Mouse (Mus musculus): ENCODE measurements at regions not wholly inside any gene's neighbourhood (a gene's known extent, or its start where the extent isn't known, plus 50 kb on each side); places are given as distances from the start of the nearest gene placed in this dataset.

DNA sequence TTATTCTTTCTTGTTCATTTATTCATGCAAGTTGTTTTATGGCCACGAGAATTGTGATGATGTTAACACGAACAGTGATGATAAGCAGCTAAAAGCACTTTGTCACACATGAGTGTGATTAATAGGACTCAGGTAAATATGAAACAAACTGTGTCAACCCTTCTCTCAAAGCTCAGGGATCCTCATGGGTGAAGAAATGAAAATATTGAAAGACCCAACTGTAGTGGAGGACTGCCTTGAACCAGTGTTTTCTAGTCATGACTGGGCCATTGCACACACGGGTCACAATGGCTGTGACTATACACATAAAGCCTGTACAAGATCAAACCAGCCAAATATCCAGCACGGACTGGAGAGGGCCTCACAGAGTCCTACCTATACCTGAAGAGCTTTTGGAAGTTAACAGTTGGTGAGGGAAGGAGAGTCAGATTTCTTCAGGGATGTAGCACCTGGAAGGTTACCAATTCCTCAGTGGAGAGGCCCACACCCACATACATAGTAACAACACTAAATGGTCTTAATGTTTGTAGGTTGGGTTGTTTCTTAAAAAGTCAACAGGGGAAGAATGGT, 52.5 kb upstream of the Lin7a start:
- Histone ChIP-seq H3K27ac (no peak overlapping the region), H3K9ac (no peak overlapping the region), H3K4me3 (no peak overlapping the region), H3K36me3 (no peaks in the 10 kb centered on the region), H3K9me3 (no peaks in the 10 kb centered on the region), H3K4me1 (no peaks in the 10 kb centered on the region), H3K27me3 (no peaks in the 10 kb centered on the region), H3K4me2 (no peak overlapping the region)
- ATAC-seq (ENCODE audit: insufficient number of reproducible peaks, insufficient read depth, low FRiP score, low TSS enrichment, low read depth) = no peak
- WGBS = 86% methylated on average over 4 of the region's 4 CpGs

DNA sequence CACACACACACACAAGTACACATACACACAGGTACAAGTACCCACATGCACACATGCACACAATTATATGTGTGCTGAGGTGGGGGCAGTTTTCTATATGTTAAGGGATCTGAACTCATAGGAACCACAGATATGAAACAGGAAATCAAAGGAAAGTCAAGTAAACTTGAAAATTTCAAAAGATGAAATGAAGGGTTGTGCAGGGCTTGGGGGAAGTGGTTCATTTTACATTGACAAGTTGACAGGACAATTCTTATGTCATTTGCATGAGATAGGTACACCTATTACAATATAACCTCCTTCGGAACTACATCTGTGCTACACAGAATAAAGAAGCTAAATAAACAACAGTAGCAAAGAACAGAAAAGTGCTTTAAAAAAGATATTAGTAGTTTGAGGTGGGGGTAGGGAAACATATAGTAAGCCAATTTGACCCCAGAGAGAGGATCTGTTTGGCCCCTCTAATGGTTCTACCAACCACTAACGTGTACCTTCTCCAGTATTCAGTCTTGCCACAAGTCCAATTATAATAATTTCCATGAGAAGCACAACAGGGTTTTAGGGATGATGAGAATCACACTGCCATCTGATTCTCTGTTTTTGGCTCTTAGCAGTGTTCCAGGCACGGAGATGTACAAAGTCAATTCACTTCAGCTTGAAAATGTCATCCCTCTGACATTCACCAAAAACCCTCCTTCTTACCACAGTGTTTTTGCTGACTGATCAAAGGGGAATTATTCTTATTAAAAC, 51.7 kb upstream of the Lin7a start:
- H3K9ac ChIP-seq = no peak overlapping the region
- H3K9me3 ChIP-seq = no peaks in the 10 kb centered on the region
- no peaks in the 10 kb centered on the region for H3K27me3 ChIP-seq
- 83% methylated on average over 3 of the region's 3 CpGs for WGBS
- no peak for ATAC-seq (ENCODE audit: insufficient number of reproducible peaks, insufficient read depth, low FRiP score, low TSS enrichment, low read depth)
- no peak overlapping the region for H3K4me3 ChIP-seq
- no peak overlapping the region for H3K4me2 ChIP-seq
- H3K4me1 ChIP-seq = no peaks in the 10 kb centered on the region
- no peaks in the 10 kb centered on the region for H3K36me3 ChIP-seq
- H3K27ac ChIP-seq = no peak overlapping the region

DNA sequence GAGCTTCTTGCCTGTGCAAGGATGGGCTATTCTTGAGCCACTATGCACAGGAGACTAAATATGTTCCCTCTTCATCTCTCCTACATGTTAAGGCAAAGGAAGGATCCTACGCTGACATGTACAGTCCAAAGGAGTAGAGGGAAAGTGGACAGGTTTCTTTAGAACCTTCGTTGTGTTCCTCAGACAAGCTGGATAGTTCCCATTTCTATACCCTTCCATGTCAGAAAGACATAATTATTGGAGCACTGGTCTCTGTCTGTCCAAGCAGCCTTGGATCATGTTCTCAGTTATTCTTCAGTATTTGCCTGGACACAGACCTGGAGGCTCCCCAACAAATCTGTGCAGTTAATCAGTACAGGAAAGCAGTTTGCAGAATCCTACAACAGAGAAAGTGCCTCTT, 51.0 kb upstream of the Lin7a start:
- Histone ChIP-seq H3K4me2 (no peak overlapping the region), H3K9me3 (no peaks in the 10 kb centered on the region), H3K27ac (no peak overlapping the region), H3K4me3 (no peak overlapping the region), H3K27me3 (no peaks in the 10 kb centered on the region), H3K4me1 (no peaks in the 10 kb centered on the region), H3K9ac (no peak overlapping the region), H3K36me3 (no peaks in the 10 kb centered on the region)
- ATAC-seq (ENCODE audit: insufficient number of reproducible peaks, insufficient read depth, low FRiP score, low TSS enrichment, low read depth) = no peak
- WGBS = 96% methylated on average over 2 of the region's 2 CpGs

DNA sequence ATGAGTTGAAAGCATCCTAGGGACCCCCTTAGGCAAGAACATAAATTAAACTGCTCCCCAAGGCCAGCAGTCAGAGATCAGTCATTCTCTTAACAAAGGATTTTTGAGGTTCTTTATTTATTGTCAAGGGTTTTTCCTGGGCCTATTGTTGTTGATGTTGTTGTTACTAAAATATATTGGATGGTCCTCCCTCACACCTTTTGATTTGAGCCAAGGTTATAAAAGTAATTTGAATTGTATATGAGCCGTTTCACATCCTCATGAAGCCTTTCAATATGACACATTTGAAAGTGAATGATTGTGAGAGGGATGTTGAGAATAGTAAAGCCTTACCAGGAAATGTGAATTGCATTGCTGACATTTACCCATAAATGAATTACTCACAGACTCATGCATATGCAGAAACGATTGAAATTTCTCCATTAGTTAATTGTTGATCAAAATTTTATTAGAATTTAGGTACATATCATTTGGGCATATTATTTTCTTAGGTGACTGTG, 50.3 kb upstream of the Lin7a start:
- Histone ChIP-seq H3K27ac (no peak overlapping the region), H3K4me1 (no peaks in the 10 kb centered on the region), H3K4me2 (no peak overlapping the region), H3K9me3 (no peaks in the 10 kb centered on the region), H3K27me3 (no peaks in the 10 kb centered on the region), H3K9ac (no peak overlapping the region), H3K4me3 (no peak overlapping the region), H3K36me3 (no peaks in the 10 kb centered on the region)
- WGBS = 75% methylated on average over 2 of the region's 2 CpGs
- no peak for ATAC-seq (ENCODE audit: insufficient number of reproducible peaks, insufficient read depth, low FRiP score, low TSS enrichment, low read depth)

Measured in embryonic facial prominence, embryonic 13.5 days (tissue).